Mouse (Mus musculus) spleen, adult 2 months (tissue): ENCODE data around the gene Nectin1.

Experiments used
- CTCF ChIP-seq: fragments of 200-500 bp; IDR thresholded peaks from 2 replicates; pipeline ENCODE4 v1.5.1; 2011; ENCODE audit warnings: mild to moderate bottlenecking, inconsistent platforms; ENCODE audit not compliant: insufficient read depth, insufficient read length, insufficient replicate concordance; ENCODE audit errors: extremely low read depth
- POLR2A ChIP-seq: fragments of 200-500 bp; IDR thresholded peaks from 2 replicates; pipeline ENCODE4 v1.6.1; 2011; ENCODE audit warnings: low read depth, low read length, inconsistent platforms

GRCm38 (mm10) chr9:43750053-43750452 is 6.3 kb downstream of the Nectin1 start:
- TF ChIP-seq CTCF (no peak), POLR2A (no peak)
